Mouse (Mus musculus) layer of hippocampus, adult 2 months (tissue): ENCODE measurements around the gene Sorbs1. TPM values are rescaled to one million over a fixed set of nuclear protein-coding genes. Genes with fewer than 3 reads are reported as not detected.
"Not testable (repeated sequence)": the region's sequence is repeated elsewhere in the genome, so short reads cannot be mapped to it uniquely, and the experiment has no call there.

Experiments
- DNase-seq, 2 experiments: peaks; one replicate each; pipeline ENCODE4 v3.0.0; 2022; ENCODE audit warnings: low spot score in 2 of 2
- H3K27ac ChIP-seq: fragments of 200-600 bp; 2 replicates; pipeline ENCODE4 v1.8.1; 2022
- H3K4me3 ChIP-seq: fragments of 200-600 bp; 2 replicates; pipeline ENCODE4 v1.8.1; 2022; ENCODE audit warnings: mild to moderate bottlenecking
- CTCF ChIP-seq: fragments of 200-600 bp; conservative IDR thresholded peaks from 2 replicates; pipeline ENCODE4 v1.8.1; 2022; ENCODE audit warnings: antibody characterized with exemption, mild to moderate bottlenecking, moderate library complexity
- long read RNA-seq, 2 experiments: library from polyadenylated mRNA; stranded (forward); transcript quantifications; one replicate each; pipeline ENCODE4 v2.0.0; 2021; ENCODE audit warnings: borderline mapping rate in 2 of 2
- total RNA-seq, 2 experiments: library from RNA; stranded (reverse); gene quantifications; 2 replicates each; pipeline ENCODE4 v1.2.3; 2021

The Sorbs1 gene
- 100 to 1,000 TPM; 222 to 229 TPM for total RNA-seq
- long read RNA-seq, experiment 1, partial matches to known transcripts, result 17 of 43 reads
- long read RNA-seq, experiment 1, other reads (novel, unspliced or antisense), result 25 of 43 reads
- long read RNA-seq, experiment 2, partial matches to known transcripts, result 24 of 78 reads
- long read RNA-seq, experiment 2, other reads (novel, unspliced or antisense), result 54 of 78 reads

GRCm38 (mm10) chr19:40513632-40514078 is at the start of gene Sorbs1:
Gene Sorbs1, minus strand, starts transcription at chr19:40513779.
- Histone ChIP-seq H3K27ac (peak within 1 kb of the TSS; percentile 92), H3K4me3 (peak within 1 kb of the TSS; percentile 85)
- no peak for TF ChIP-seq CTCF
- peak; percentile 96 for DNase-seq

- H3K4me3 ChIP-seq, DNase-seq: not testable (repeated sequence)
Observed at GRCm38 (mm10) chr19:40561521-40561920, 47.9 kb upstream of the Sorbs1 start.

GRCm38 (mm10) chr19:40556029-40556428 is 42.5 kb upstream of the Sorbs1 start:
- no peak overlapping the region for H3K4me3 ChIP-seq
- no peak for DNase-seq
- no peak for TF ChIP-seq CTCF
- H3K27ac ChIP-seq, result no peak overlapping the region

More at GRCm38 (mm10) chr19:40561521-40561920, 47.9 kb upstream of the Sorbs1 start:
- not testable (repeated sequence) for H3K27ac ChIP-seq

GRCm38 (mm10) chr19:40555136-40555535 is 41.6 kb upstream of the Sorbs1 start:
- no peak overlapping the region for H3K4me3 ChIP-seq
- no peak for TF ChIP-seq CTCF
- no peak overlapping the region for H3K27ac ChIP-seq
- DNase-seq, result no peak

- DNase-seq, result no peak
- H3K4me3 ChIP-seq, result no peak overlapping the region
- TF ChIP-seq CTCF, result no peak
- no peak overlapping the region for H3K27ac ChIP-seq
Observed at GRCm38 (mm10) chr19:40554343-40554742, 40.8 kb upstream of the Sorbs1 start.

GRCm38 (mm10) chr19:40553849-40554248 is 40.3 kb upstream of the Sorbs1 start:
- no peak for TF ChIP-seq CTCF
- DNase-seq, result no peak
- H3K4me3 ChIP-seq, result no peak overlapping the region
- H3K27ac ChIP-seq, result no peak overlapping the region

- no peak for TF ChIP-seq CTCF
- Histone ChIP-seq H3K27ac (no peak overlapping the region), H3K4me3 (no peak overlapping the region)
Observed at GRCm38 (mm10) chr19:40553014-40553789, 39.6 kb upstream of the Sorbs1 start.

DNA sequence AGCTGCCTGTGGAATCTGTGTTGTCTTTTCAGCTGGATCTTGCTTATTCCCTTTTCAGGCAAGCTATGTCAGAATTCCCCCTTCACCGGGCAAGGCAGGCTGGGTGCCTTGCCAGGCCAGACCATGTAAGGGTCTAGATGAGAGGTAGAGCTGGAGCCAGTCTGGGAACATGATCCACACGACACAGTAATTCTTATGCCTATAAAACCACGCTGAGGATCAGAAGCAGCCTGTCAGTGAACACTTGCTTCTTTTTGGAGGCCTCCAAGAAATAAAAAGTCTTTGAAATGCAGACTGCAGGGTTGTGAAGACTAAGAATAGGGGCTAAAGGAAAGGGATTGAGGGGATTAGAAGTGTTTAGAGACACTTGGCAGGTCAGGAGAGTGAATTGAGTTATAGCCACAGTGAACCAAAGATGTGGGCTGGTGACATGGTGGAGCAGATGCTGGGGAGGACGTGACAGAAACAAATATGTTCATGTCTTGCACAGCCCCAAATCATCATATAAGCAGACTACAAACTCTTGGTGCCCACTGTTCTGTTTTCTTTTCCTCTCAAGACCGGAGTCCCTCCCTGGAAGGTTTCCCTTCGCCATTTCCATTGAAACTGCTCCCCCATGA is 36.0 kb upstream of the Sorbs1 start:
- Histone ChIP-seq H3K27ac (no peak overlapping the region), H3K4me3 (no peak overlapping the region)
- TF ChIP-seq CTCF, result no peak
- no peak for DNase-seq

More at GRCm38 (mm10) chr19:40553014-40553789, 39.6 kb upstream of the Sorbs1 start:
- no peak for DNase-seq

DNA sequence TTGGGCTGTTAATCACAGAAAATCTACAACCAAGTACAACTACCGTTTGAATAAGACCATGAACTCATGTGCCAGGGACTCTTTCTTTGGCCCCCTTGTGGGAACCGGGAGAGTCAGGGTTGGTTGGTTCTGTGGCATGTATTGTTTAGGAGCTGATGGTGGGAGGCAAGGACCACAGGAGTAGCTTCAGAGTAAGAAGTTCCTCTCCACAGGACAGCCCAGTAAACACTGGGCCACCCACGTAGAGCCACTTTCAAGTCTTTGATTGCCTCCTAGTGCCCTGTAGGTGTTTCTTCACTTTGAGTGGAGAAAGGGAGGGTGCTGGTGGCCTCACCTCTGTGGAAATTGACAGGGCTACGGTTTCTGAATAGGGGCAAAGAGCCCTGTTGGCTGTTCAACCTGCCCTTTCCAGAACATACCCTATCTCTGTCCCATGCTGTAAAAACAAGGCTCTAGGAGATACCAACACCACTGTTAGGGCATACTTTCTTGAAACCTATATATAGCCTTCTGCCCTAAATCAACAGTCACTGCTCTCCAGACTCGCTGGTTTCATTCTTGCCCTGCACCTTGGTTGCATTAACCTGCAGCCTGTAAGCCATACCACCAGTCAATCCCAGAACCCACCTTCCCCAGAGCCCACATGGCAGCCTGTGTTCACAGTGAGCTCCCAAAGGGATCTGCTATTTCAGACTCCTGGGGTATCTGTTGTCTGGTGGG is 35.4 kb upstream of the Sorbs1 start:
- Histone ChIP-seq H3K4me3 (no peak overlapping the region), H3K27ac (no peak overlapping the region)
- 0 out of 2 replicates have a peak, but pooled peaks have one; percentile 6 for TF ChIP-seq CTCF
- no peak for DNase-seq

GRCm38 (mm10) chr19:40548386-40548785 is 34.8 kb upstream of the Sorbs1 start:
- TF ChIP-seq CTCF, result no peak
- Histone ChIP-seq H3K4me3 (no peak overlapping the region), H3K27ac (no peak overlapping the region)
- no peak for DNase-seq

GRCm38 (mm10) chr19:40544856-40545255 is 31.3 kb upstream of the Sorbs1 start:
- DNase-seq, result peak; percentile 66 to 75

GRCm38 (mm10) chr19:40542776-40543175 is 29.2 kb upstream of the Sorbs1 start:
- Histone ChIP-seq H3K4me3 (no peak overlapping the region), H3K27ac (no peak overlapping the region)
- TF ChIP-seq CTCF, result no peak
- DNase-seq, result no peak

More at GRCm38 (mm10) chr19:40544856-40545255, 31.3 kb upstream of the Sorbs1 start:
- peak; percentile 97 for TF ChIP-seq CTCF
- Histone ChIP-seq H3K4me3 (no peak overlapping the region), H3K27ac (no peak overlapping the region)

DNA sequence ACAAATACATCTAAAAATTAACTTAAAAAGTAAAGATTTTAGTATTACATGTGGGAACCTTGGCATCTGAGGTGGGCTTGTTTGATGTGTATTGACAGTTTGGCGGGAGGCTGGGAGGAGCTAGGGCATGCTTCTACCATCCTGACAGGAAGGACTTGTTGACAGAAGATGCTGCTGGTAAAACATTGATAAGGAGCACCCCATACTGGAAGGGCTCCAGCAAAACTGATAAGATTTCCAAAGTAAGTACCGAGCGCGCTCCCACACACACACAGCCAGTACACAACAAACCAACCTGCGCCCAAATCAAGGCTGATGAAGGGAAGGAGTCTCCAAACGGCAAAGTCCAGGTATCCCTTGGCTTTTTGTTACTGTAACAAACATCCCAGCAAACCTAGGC is 22.9 kb upstream of the Sorbs1 start:
- DNase-seq, result no peak
- Histone ChIP-seq H3K27ac (no peak overlapping the region), H3K4me3 (no peak overlapping the region)
- TF ChIP-seq CTCF, result no peak
